Mouse (Mus musculus) hindbrain, embryonic 16.5 days (tissue): ENCODE measurements at regions not wholly inside any gene's neighbourhood (a gene's known extent, or its start where the extent isn't known, plus 50 kb on each side); places are given as distances from the start of the nearest gene placed in this dataset.
A peak's percentile ranks its signal among the peaks of the same experiment; 100 is the strongest.
"Not testable (repeated sequence)": the region's sequence is repeated elsewhere in the genome, so short reads cannot be mapped to it uniquely, and the experiment has no call there.

Source experiments
- ATAC-seq: fragments of 200-750 bp; cut with Nextera tagmentation; 2 replicates; pipeline ENCODE4 v1.8.0; 2017; ENCODE audit warnings: moderate TSS enrichment, moderate library complexity
- H3K27ac ChIP-seq: fragments of 300-500 bp; sonication (generic); 2 replicates; pipeline ENCODE4 v1.5.1; 2014; ENCODE audit warnings: low read depth, mild to moderate bottlenecking, control low read depth, low read length, moderate library complexity
- H3K27me3 ChIP-seq: fragments of 300-500 bp; sonication (generic); replicated peaks from 2 replicates; pipeline ENCODE4 v1.6.1; 2014; ENCODE audit warnings: low read length; ENCODE audit not compliant: control insufficient read depth, insufficient read depth
- H3K36me3 ChIP-seq: fragments of 300-500 bp; sonication (generic); 2 replicates; pipeline ENCODE4 v1.6.1; 2014; ENCODE audit warnings: mild to moderate bottlenecking, low read length, moderate library complexity, mixed read lengths; ENCODE audit not compliant: control insufficient read depth, insufficient read depth
- H3K4me1 ChIP-seq: fragments of 300-500 bp; sonication (generic); 2 replicates; pipeline ENCODE4 v1.6.1; 2014; ENCODE audit warnings: low read depth, low read length; ENCODE audit not compliant: control insufficient read depth, insufficient read depth
- H3K4me2 ChIP-seq: fragments of 300-500 bp; sonication (generic); 2 replicates; pipeline ENCODE4 v1.6.1; 2014; ENCODE audit warnings: mild to moderate bottlenecking, low read length, control low read depth, moderate library complexity
- H3K4me3 ChIP-seq: fragments of 300-500 bp; sonication (generic); 2 replicates; pipeline ENCODE4 v1.5.1; 2014; ENCODE audit warnings: mild to moderate bottlenecking, low read length, control low read depth, moderate library complexity
- H3K9ac ChIP-seq: fragments of 300-500 bp; sonication (generic); 2 replicates; pipeline ENCODE4 v1.6.1; 2014; ENCODE audit warnings: low read depth, mild to moderate bottlenecking, control low read depth, low read length, moderate library complexity
- H3K9me3 ChIP-seq: fragments of 300-500 bp; sonication (generic); 2 replicates; pipeline ENCODE4 v1.6.1; 2014; ENCODE audit warnings: mild to moderate bottlenecking, low read length, moderate library complexity; ENCODE audit not compliant: control insufficient read depth
- WGBS: fragments of 180-500 bp; shearing (Covaris S2); extraction: QIAGEN DNeasy Blood & Tissue Kit; methylation state at CpG from one replicate; pipeline ENCODE4 v1.1.7; 2014; 5-methylcytosine and 5-hydroxymethylcytosine counted together

DNA sequence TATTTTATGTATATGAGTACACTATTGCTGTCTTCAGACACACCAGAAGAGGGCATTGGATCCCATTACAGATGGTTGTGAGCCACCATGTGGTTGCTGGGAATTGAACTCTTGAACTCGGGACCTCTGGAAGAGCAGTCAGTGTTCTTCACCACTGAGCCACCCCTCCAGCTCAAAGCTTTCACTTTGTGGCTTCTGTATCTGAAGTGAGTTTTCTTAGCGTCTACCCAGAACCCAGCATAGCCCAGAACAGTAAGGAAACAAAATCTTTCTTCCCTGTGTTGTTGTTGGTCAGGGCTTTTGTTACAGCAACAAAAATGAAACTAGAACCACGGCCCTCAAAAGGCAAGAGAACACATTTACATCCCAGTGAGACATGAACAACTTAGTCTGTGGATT lies 66.5 kb upstream of the Cpm start:
- H3K4me1 ChIP-seq, H3K4me2 ChIP-seq, H3K36me3 ChIP-seq, H3K27me3 ChIP-seq, H3K27ac ChIP-seq, H3K9ac ChIP-seq, H3K9me3 ChIP-seq, ATAC-seq, H3K4me3 ChIP-seq: not testable (repeated sequence)
- 84% methylated on average over 3 of the region's 3 CpGs for WGBS

DNA sequence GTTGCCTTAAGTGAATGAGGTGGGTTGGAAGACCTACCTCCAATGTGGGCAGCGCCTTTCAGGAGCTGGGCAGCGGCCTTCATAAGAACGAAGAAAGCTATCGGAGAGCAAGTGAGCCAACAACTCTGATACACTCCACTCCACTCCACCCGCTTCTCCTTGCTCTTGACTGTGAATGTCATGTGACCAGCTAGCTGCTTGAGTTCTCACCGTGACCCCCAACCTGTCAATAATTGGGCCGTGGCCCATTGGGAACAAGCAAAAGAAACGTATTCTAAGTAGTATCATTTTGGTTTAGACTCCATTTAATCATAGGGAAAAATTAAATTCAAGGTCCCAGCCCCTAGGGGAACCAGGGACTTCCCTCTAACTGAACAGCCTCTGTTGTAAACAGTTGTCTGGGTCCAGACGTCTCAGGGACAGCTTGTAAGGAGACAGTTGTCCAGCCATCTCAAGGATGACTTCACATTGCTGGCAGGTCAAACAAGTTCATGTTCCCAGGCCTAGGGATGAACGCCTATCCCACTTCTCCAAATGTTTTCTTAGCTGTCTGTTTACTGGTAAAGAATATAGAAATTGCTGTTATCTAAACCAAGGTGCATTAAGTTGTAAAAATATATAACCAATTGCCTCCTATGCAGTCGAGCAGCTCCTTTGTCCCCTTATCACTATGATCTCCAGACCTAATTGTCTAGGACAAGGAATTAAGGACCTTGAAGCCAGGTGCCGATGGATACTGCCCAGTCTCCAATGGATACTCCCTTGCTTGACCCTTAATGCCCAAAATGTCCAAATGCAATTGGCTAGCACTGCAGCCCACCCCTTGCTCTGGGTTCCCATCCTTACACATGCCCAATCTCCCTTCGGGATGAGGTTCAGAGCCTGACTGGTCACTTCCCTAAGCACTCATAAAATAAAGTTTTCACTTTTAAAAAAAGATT lies 67.1 kb upstream of the Cpm start:
- H3K9me3 ChIP-seq = 0 out of 2 replicates have a peak, but pooled peaks cover 2% of the 10 kb centered on the region
- H3K27me3 ChIP-seq = no peaks in the 10 kb centered on the region
- WGBS = 87% methylated on average over 13 of the region's 13 CpGs
- peaks cover 4% of the 10 kb centered on the region for H3K4me1 ChIP-seq
- no peak overlapping the region for H3K4me3 ChIP-seq
- no peak for ATAC-seq
- no peak overlapping the region for H3K27ac ChIP-seq
- no peak overlapping the region for H3K9ac ChIP-seq
- no peaks in the 10 kb centered on the region for H3K36me3 ChIP-seq
- no peak overlapping the region for H3K4me2 ChIP-seq

DNA sequence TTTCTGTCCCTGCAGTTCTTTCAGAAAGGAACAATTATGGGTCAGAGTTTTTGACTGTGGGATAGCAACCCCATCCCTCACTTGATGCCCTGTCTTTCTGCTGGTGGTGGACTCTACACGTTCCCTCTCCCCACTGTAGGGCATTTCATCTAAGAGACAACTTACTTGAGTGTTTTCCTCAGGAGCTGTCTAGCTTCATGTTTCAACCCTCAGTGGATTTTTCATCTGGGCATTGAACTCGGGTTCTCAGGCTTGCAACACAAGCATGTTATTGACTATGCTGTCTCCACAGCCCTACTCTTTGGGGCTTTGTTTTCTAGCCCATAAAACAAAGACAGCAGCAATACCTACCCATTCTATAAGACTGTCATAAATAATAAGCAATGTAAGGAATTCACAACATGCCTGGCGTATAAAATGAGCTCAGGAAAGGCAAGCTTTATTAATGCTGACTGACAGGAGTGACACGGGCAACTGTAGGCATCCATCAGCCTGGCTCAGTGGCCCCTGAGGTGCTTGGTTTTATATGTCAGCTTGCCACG lies 68.0 kb upstream of the Cpm start:
- H3K9ac ChIP-seq = no peak overlapping the region
- no peaks in the 10 kb centered on the region for H3K36me3 ChIP-seq
- peaks cover 4% of the 10 kb centered on the region for H3K4me1 ChIP-seq
- no peak overlapping the region for H3K4me3 ChIP-seq
- H3K27ac ChIP-seq = no peak overlapping the region
- H3K9me3 ChIP-seq = no peaks in the 10 kb centered on the region
- H3K27me3 ChIP-seq = no peaks in the 10 kb centered on the region
- H3K4me2 ChIP-seq = no peak overlapping the region
- 76% methylated on average over 5 of the region's 5 CpGs for WGBS
- no peak for ATAC-seq

DNA sequence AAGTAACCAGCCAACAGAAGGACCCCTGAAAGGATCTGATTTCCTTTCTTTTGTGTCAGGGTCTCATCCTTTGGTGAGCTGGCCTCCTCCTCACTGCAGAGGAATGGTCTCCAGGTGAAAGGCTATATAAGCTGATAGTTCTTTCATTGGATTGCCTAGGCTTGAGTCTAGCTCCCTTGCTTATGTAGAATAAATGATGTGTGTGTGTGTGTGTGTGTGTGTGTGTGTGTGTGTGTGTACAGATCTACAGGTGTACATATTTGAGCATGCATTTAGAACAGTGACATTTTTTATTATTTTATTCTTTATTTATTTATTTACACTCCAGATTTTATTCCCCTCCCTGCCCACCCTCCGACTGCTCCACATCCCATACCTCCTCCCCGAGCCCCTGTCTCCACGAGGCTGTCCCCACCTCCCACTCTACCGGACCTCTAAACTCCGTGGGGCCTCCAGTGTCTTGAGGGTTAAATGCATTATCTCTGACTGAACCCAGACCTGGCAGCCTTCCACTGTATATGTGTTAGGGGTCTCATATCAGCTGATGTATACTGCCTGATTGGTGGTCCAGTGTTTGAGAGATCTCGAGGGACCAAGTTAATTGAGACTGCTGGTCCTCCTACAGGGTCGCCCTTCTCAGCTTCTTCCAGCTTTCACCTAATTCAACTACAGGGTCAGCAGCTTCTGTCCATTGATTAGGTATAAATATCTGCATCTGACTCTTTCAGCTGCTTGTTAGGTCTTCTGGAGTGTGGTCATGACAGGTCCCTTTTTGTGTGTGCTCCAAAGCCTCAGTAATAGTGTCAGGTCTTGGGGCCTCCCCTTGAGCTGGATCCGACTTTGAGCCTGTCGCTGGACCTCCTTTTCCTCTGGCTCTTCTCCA lies 68.7 kb upstream of the Cpm start:
- Histone ChIP-seq H3K4me1 (peaks cover 4% of the 10 kb centered on the region), H3K27ac (no peak overlapping the region), H3K27me3 (no peaks in the 10 kb centered on the region), H3K9me3 (no peaks in the 10 kb centered on the region), H3K36me3 (no peaks in the 10 kb centered on the region), H3K9ac (no peak overlapping the region), H3K4me2 (no peak overlapping the region), H3K4me3 (no peak overlapping the region)
- no peak for ATAC-seq
- 81% methylated on average over 9 of the region's 9 CpGs for WGBS

DNA sequence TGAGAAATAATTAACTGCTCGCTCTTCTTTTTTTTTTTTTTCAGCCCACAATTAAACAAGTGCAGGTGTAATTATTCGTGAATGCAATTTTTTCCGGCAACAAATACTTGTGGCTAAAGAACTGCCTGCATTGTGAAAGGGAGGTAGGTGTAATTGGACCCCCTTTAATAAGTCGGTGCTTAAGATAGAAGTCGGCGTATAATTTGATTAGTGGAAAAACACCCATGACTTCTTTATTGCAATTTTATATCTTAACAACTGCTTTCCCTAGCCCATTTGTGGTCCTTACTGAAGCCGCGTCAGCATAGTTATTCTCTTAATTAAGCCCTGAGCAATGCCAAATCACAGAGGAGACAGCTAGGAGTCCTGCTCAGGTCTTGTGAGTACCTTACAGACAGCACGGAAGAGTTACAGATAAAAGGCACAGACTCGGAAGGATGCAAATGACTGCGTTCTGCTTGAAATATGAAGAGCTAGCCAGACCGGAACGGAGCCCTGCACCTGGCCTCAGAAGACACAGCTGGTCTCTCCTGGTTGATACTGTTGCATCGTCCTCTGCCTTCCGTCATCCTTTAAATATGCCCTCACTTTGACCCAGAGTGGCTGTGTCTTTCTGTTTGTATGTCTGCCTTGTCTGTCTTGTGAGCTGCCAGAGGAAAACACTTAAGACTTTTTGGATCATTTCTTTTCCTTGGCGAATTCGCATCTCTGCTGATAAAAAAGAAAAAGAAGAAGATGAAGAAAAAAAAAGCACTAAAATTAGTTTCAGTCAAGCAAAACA lies 69.5 kb upstream of the Cpm start:
- H3K9me3 ChIP-seq = no peaks in the 10 kb centered on the region
- H3K4me3 ChIP-seq = no peak overlapping the region
- no peak overlapping the region for H3K9ac ChIP-seq
- no peaks in the 10 kb centered on the region for H3K27me3 ChIP-seq
- 48% methylated on average over 17 of the region's 17 CpGs for WGBS
- peak overlapping the region; percentile 2 for H3K4me2 ChIP-seq
- H3K4me1 ChIP-seq = peaks cover 4% of the 10 kb centered on the region
- H3K27ac ChIP-seq = no peak overlapping the region
- H3K36me3 ChIP-seq = no peaks in the 10 kb centered on the region
- ATAC-seq = no peak

DNA sequence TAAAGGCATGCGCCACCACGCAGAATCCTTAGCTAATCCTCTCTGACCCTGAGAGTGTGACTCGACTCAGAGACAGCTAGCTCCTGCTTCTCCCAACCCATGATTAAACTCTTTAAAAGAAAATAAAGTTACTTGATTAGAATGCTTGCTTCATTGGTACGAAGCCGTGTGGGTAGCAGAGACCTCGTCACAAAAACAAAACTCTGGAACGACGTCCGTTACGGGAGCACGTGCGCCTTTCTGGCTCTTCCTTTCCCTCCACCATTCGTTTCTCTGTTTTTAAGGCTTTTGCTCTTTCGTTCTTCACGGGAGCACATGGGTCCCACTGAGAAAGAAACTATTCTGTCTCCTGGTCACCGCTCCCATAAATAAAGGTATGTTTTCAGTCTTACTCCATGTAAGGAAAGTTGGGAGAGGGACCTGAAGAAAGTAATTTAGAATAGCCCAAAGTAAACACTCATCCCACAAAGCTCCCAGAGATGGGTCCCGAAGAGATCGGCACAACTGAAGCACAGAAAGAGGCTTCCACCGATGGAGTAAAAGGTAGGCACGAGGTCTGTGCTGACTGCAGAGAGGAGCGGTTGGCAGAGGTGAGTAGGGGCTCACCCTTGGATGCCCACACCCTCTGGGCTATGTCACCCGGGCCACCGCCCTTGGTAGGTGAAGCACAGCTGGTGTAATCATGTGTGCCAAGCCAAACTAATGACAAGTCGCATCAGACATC lies 70.2 kb upstream of the Cpm start:
- no peaks in the 10 kb centered on the region for H3K9me3 ChIP-seq
- WGBS = 85% methylated on average over 24 of the region's 24 CpGs
- H3K4me3 ChIP-seq = no peak overlapping the region
- H3K36me3 ChIP-seq = no peaks in the 10 kb centered on the region
- peaks cover 4% of the 10 kb centered on the region for H3K4me1 ChIP-seq
- no peaks in the 10 kb centered on the region for H3K27me3 ChIP-seq
- no peak for ATAC-seq
- H3K4me2 ChIP-seq = no peak overlapping the region; the same call in 1 of the 2 replicates
- no peak overlapping the region for H3K27ac ChIP-seq
- no peak overlapping the region for H3K9ac ChIP-seq

DNA sequence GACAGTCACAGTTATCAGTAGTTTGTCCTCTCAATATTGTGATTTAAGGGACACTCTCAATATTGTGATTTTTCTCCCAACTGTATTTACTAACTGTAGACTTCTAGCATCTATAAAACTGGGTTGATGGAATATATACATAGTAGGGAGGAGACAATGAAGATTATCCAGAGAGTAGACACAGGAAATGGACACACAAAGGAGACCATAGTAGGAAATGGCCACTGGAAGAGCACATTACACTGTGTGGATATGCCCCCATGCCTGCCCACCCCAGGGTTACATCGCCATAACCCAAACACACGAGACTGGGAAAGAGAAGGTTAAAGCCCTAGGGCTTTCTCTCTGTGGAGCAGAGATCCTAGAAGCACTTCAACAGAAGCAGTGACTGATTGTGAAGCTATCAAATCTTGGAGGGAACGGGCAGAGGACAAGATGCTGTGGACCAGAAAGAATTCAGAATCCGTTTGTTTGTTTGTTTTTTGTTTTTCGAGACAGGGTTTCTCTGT lies 71.0 kb upstream of the Cpm start:
- Histone ChIP-seq H3K4me2 (no peak overlapping the region), H3K4me1 (peaks cover 4% of the 10 kb centered on the region), H3K9ac (no peak overlapping the region), H3K9me3 (no peaks in the 10 kb centered on the region), H3K36me3 (no peaks in the 10 kb centered on the region), H3K4me3 (no peak overlapping the region), H3K27ac (no peak overlapping the region), H3K27me3 (no peaks in the 10 kb centered on the region)
- no peak for ATAC-seq
- whole genome bisulfite sequencing = 85% methylated on average over 5 of the region's 5 CpGs

DNA sequence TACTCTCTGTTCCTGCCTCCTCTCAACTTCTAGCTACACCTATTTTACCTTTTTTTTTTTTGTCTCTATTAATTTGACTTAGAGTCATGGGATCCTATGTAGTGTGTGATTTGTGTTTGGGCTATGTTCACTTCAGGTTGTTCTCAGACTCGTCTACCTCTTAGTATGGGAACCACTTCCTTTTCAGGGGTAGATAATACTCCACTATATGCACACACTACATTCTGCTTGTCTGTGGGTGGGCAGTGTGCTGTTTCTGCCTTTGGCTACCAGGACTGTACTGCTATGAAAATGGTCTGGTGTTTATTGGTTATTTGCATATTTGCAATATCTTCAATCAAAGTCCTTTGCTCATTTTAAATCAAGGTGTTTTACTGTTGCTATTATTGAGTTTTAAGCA lies 71.6 kb upstream of the Cpm start:
- ATAC-seq = no peak
- H3K4me3 ChIP-seq = no peak overlapping the region
- 100% methylated on average over 1 of the region's 1 CpGs for WGBS

More for the DNA sequence above, 71.6 kb upstream of the Cpm start:
- H3K36me3 ChIP-seq = no peaks in the 10 kb centered on the region
- no peak overlapping the region for H3K4me2 ChIP-seq
- no peaks in the 10 kb centered on the region for H3K27me3 ChIP-seq
- peaks cover 4% of the 10 kb centered on the region for H3K4me1 ChIP-seq
- no peak overlapping the region for H3K27ac ChIP-seq
- H3K9me3 ChIP-seq = no peaks in the 10 kb centered on the region
- no peak overlapping the region for H3K9ac ChIP-seq
